Mouse (Mus musculus): ENCODE measurements around the gene Fuz. TPM values are rescaled to one million over a fixed set of nuclear protein-coding genes. Genes with fewer than 3 reads are reported as not detected.

Fuz gene
- polyA plus RNA-seq, 2 experiments = 21.7 to 48.7 TPM

DNA sequence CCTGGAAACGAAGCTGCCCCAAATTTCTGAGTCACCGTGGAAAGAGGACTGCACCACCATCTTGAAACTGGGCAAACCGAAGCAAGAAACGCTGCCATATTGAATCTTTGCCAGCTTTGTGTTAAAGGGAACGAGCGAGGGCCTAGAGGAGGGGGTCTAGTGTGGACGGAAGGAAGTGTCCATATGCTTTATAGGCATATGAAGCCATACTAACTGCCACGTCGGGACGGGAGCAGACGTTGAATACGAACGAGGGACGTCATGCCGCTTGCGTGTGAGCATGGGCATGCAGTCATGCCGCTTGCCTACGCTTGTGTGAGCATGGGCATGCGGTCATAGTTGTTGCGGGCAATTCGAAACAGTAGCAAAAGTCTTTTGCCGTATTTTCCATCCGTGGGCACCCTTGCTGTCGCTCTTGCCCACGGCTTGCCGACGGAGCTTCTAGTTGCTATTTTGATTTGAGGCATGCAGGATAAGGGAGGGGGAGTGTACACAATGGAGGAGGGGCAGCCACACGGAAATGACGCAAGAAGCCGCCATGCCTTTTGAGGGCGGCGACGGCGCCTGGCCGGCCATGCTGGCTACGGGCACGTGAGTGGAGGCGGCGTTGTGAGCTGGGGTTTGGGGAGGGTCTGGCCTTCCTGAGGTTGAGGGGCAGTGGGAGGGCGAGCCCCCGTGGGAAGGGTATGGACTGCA lies 46.3 kb upstream of the Fuz start:
- Histone ChIP-seq H3K9ac (ENCODE audit: low read depth, low read length, severe bottlenecking) (peak overlapping the region; percentile 76), H3K36me3 (ENCODE audit: control insufficient read depth, insufficient read depth, low read length) (peaks cover 41% of the 10 kb centered on the region), H3K9me3 (ENCODE audit: control insufficient read depth, low read length) (no peaks in the 10 kb centered on the region), H3K4me2 (replicated peaks; ENCODE audit: low read depth, low read length, severe bottlenecking) (peak overlapping the region; percentile 82), H3K4me3 (replicated peaks; ENCODE audit: low read length) (peak overlapping the region; percentile 87), H3K4me1 (ENCODE audit: control insufficient read depth, insufficient read depth, low read length) (peaks cover 19% of the 10 kb centered on the region), H3K27ac (replicated peaks; ENCODE audit: low read depth, low read length) (peak overlapping the region; percentile 99), H3K27me3 (ENCODE audit: control insufficient read depth, insufficient read depth, low read length) (no peaks in the 10 kb centered on the region)
- TF ChIP-seq POLR2A (IDR thresholded peaks at IDR 0.05; ENCODE audit: borderline replicate concordance, extremely low read depth, insufficient read depth, insufficient read length) = 0 out of 2 replicates have a peak, but pooled peaks have one; percentile 25
- peak; percentile 97 for DNase-seq (ENCODE audit: low spot score)
- WGBS = 0% methylated on average over 41 of the region's 41 CpGs
- peak; percentile 81 for ATAC-seq (ENCODE audit: low FRiP score, low read depth)

DNA sequence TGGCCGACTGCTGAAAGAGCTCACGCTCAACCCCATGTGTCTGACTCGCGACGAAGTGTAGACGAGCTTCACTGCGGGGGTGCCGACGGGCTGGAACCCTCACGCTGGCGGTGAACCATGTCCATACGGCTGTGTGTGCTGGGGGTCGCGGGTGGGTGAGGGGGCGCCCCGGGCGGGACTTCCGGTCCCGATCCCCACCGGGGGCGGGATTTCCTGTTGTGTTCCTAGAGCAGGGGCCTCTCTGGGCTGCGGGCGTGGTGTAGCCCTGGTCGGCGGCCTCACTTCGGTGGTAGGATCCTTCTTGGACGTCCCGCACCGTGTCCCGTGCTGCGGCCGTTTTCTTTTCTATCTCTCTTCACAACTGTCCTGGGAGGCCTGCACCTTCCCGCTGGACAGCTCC lies 45.7 kb upstream of the Fuz start:
- H3K4me2 ChIP-seq (replicated peaks; ENCODE audit: low read depth, low read length, severe bottlenecking) = peak overlapping the region; percentile 82
- H3K9ac ChIP-seq (ENCODE audit: low read depth, low read length, severe bottlenecking) = peak overlapping the region; percentile 76
- H3K4me1 ChIP-seq (ENCODE audit: control insufficient read depth, insufficient read depth, low read length) = peaks cover 23% of the 10 kb centered on the region
- DNase-seq (ENCODE audit: low spot score) (peak; percentile 91), ATAC-seq (ENCODE audit: low FRiP score, low read depth) (peak; percentile 58)
- H3K4me3 ChIP-seq (replicated peaks; ENCODE audit: low read length) = peak overlapping the region; percentile 87
- peaks cover 36% of the 10 kb centered on the region for H3K36me3 ChIP-seq (ENCODE audit: control insufficient read depth, insufficient read depth, low read length)
- 5% methylated on average over 26 of the region's 33 CpGs for WGBS
- TF ChIP-seq POLR2A (IDR thresholded peaks at IDR 0.05; ENCODE audit: borderline replicate concordance, extremely low read depth, insufficient read depth, insufficient read length) = no peak
- H3K27me3 ChIP-seq (ENCODE audit: control insufficient read depth, insufficient read depth, low read length) = no peaks in the 10 kb centered on the region
- peak overlapping the region; percentile 99 for H3K27ac ChIP-seq (replicated peaks; ENCODE audit: low read depth, low read length)
- no peaks in the 10 kb centered on the region for H3K9me3 ChIP-seq (ENCODE audit: control insufficient read depth, low read length)

DNA sequence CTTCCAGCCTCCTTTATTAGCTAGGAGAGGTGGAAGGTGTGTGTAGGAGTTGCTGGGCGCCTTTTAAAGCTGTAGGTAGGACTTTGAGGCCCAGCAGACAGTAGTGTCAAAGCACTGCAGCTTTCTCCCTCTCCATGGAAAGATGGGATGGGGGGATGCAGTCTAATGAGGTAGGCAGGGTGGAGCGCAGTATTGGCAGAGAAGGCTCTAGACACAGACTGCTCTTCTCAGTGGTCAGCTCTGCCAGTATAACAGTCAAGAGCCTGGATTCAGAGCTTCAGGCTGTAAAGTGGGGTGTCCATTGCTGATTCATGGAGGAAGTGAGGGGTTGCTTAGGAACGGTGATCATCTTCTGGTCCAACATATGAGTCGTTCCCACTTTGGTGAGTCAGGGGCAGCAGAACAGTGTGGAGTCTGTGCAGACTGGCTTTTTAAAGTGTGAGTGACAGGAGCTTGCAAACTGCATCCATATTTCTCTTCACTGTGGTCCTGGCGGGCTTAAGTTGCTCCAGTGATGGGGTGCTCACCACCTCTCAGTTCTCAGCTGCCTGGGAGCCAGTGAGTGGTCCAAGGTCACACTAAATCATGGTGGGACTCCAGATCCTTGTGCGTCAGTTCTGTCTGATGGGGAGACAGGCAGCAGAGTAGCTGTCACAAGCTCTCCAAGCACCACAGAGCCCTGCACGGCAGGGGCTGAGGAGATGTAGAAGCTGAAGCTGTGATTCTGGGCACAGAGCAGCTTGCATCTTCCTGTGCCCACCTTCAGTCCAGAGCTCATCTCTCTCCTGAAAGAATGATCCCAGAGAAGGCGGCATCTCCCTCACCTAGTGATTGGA lies 44.9 kb upstream of the Fuz start:
- H3K4me2 ChIP-seq (replicated peaks; ENCODE audit: low read depth, low read length, severe bottlenecking) = peak overlapping the region; percentile 82
- no peak for TF ChIP-seq POLR2A (IDR thresholded peaks at IDR 0.05; ENCODE audit: borderline replicate concordance, extremely low read depth, insufficient read depth, insufficient read length)
- ATAC-seq (ENCODE audit: low FRiP score, low read depth) (no peak), DNase-seq (ENCODE audit: low spot score) (no peak)
- H3K27ac ChIP-seq (replicated peaks; ENCODE audit: low read depth, low read length) = peak overlapping the region; percentile 99
- H3K27me3 ChIP-seq (ENCODE audit: control insufficient read depth, insufficient read depth, low read length) = no peaks in the 10 kb centered on the region
- whole genome bisulfite sequencing = 76% methylated on average over 8 of the region's 8 CpGs
- no peaks in the 10 kb centered on the region for H3K9me3 ChIP-seq (ENCODE audit: control insufficient read depth, low read length)
- H3K4me1 ChIP-seq (ENCODE audit: control insufficient read depth, insufficient read depth, low read length) = peaks cover 24% of the 10 kb centered on the region
- H3K36me3 ChIP-seq (ENCODE audit: control insufficient read depth, insufficient read depth, low read length) = peaks cover 27% of the 10 kb centered on the region
- H3K9ac ChIP-seq (ENCODE audit: low read depth, low read length, severe bottlenecking) = peak overlapping the region; percentile 76
- H3K4me3 ChIP-seq (replicated peaks; ENCODE audit: low read length) = peak overlapping the region; percentile 87

DNA sequence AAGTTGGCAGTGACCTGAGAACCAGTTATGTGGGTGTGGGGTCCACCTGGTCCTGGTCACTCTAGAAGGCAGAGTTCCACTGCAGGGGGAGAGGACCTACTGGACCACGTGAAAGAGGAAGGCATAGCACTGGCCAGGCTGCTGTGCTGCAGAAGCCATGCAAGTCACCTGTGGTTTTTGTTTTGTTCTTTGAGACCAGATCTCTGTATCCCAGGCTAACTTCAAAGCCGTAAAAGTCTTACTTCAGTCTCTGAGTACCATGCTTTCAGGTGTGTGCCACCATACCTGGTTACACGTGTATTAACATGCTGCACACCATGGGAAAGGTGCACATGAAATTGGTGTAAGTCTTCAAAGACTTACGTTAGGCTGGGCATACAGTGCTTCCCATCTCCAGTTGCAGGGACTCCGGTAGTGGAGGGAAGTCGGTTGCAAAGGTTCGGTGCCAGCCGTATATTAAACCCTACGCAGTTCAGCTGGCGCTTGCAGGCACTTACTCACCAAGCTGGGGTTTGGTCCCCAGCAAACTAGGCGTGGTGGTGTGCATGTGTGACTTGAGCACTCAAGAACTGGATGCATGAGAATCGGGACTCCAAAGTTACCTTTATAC lies 44.1 kb upstream of the Fuz start:
- H3K4me1 ChIP-seq (ENCODE audit: control insufficient read depth, insufficient read depth, low read length) = peaks cover 29% of the 10 kb centered on the region
- H3K27me3 ChIP-seq (ENCODE audit: control insufficient read depth, insufficient read depth, low read length) = no peaks in the 10 kb centered on the region
- no peak overlapping the region for H3K9ac ChIP-seq (ENCODE audit: low read depth, low read length, severe bottlenecking)
- no peak overlapping the region for H3K27ac ChIP-seq (replicated peaks; ENCODE audit: low read depth, low read length)
- ATAC-seq (ENCODE audit: low FRiP score, low read depth) (no peak), DNase-seq (ENCODE audit: low spot score) (no peak)
- WGBS = 91% methylated on average over 12 of the region's 12 CpGs
- H3K4me2 ChIP-seq (replicated peaks; ENCODE audit: low read depth, low read length, severe bottlenecking) = no peak overlapping the region
- H3K9me3 ChIP-seq (ENCODE audit: control insufficient read depth, low read length) = no peaks in the 10 kb centered on the region
- H3K4me3 ChIP-seq (replicated peaks; ENCODE audit: low read length) = no peak overlapping the region
- TF ChIP-seq POLR2A (IDR thresholded peaks at IDR 0.05; ENCODE audit: borderline replicate concordance, extremely low read depth, insufficient read depth, insufficient read length) = no peak
- H3K36me3 ChIP-seq (ENCODE audit: control insufficient read depth, insufficient read depth, low read length) = peaks cover 20% of the 10 kb centered on the region
